Mouse (Mus musculus) hindbrain, embryonic 12.5 days (tissue): Measurements from ENCODE around the gene AC129217.1. TPM values are rescaled to one million over a fixed set of nuclear protein-coding genes. Genes with fewer than 3 reads are reported as not detected.
"Not testable (repeated sequence)": the region's sequence is repeated elsewhere in the genome, so short reads cannot be mapped to it uniquely, and the experiment has no call there.

Experiments
- ATAC-seq: fragments of 200-750 bp; cut with Nextera tagmentation; 2 replicates; pipeline ENCODE4 v1.8.0; 2017; ENCODE audit warnings: moderate TSS enrichment; ENCODE audit not compliant: low FRiP score
- H3K27ac ChIP-seq: fragments of 300-500 bp; sonication (generic); 2 replicates; pipeline ENCODE4 v1.5.1; 2016; ENCODE audit warnings: mild to moderate bottlenecking
- H3K27me3 ChIP-seq: fragments of 300-500 bp; sonication (generic); 2 replicates; pipeline ENCODE4 v1.6.1; 2016; ENCODE audit warnings: mild to moderate bottlenecking
- H3K36me3 ChIP-seq: fragments of 300-500 bp; sonication (generic); 2 replicates; pipeline ENCODE4 v1.6.1; 2016; ENCODE audit warnings: mild to moderate bottlenecking
- H3K4me1 ChIP-seq: fragments of 300-500 bp; sonication (generic); 2 replicates; pipeline ENCODE4 v1.6.1; 2016
- H3K4me2 ChIP-seq: fragments of 300-500 bp; sonication (generic); replicated peaks from 2 replicates; pipeline ENCODE4 v1.6.1; 2016; ENCODE audit warnings: mild to moderate bottlenecking
- H3K4me3 ChIP-seq: fragments of 300-500 bp; sonication (generic); 2 replicates; pipeline ENCODE4 v1.5.1; 2016; ENCODE audit warnings: mild to moderate bottlenecking
- H3K9ac ChIP-seq: fragments of 300-500 bp; sonication (generic); 2 replicates; pipeline ENCODE4 v1.6.1; 2016; ENCODE audit warnings: mild to moderate bottlenecking, moderate library complexity
- H3K9me3 ChIP-seq: fragments of 300-500 bp; sonication (generic); replicated peaks from 2 replicates; pipeline ENCODE4 v1.6.1; 2016; ENCODE audit warnings: mild to moderate bottlenecking
- WGBS: fragments of 180-500 bp; shearing (Covaris S2); methylation state at CpG from one replicate; pipeline ENCODE4 v1.1.7; 2016; 5-methylcytosine and 5-hydroxymethylcytosine counted together
- polyA plus RNA-seq: library from polyadenylated mRNA; unstranded; fragments of >200 nt; fragmentation: Nextera tagmentation; extraction: Ambion mirVana; gene quantifications from 2 replicates; pipeline ENCODE4 v1.2.1, GENCODE M21; 2016

AC129217.1 gene
- polyA plus RNA-seq, 1 experiment from 2014 or later = not detected

DNA sequence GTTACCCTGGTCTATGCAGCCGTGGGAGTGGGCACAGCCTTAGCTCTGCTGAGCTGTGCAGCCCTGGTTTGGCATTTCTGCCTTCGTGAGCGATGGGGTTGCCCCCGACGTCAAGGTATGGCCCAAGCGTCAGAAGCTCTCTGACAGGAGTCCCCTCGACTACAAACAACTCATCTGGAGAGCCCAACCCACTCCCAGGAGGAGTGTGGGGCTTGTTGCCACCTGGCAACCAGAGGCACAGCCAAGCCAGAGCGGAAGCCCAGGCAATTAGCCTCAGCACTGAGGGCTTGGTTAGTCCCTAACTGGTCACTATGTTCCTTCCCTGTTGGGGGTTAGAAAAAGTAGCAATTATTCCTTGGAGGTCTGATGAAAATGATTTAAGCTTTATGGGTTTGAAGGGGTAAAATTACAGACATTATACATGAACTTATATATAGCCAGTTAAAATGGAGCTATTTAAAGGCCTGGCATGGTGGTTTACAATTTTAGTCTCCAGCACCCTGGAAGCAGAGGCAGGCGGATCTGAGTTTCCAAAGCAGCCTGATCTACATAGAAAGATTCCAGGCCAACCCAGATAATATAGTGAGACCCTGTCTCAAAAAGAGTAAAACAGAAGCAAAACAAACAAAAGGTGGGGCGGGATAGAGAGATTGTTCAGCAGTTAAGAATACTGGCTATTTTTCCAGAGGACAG lies 22.8 kb downstream of the AC129217.1 start:
- H3K36me3 ChIP-seq = peaks cover 15% of the 10 kb centered on the region
- H3K4me2 ChIP-seq = no peak overlapping the region
- no peaks in the 10 kb centered on the region for H3K9me3 ChIP-seq
- no peak overlapping the region for H3K27ac ChIP-seq
- no peaks in the 10 kb centered on the region for H3K4me1 ChIP-seq
- no peak for ATAC-seq
- no peak overlapping the region for H3K9ac ChIP-seq
- no peaks in the 10 kb centered on the region for H3K27me3 ChIP-seq
- WGBS = 67% methylated on average over 10 of the region's 10 CpGs
- H3K4me3 ChIP-seq = no peak overlapping the region

DNA sequence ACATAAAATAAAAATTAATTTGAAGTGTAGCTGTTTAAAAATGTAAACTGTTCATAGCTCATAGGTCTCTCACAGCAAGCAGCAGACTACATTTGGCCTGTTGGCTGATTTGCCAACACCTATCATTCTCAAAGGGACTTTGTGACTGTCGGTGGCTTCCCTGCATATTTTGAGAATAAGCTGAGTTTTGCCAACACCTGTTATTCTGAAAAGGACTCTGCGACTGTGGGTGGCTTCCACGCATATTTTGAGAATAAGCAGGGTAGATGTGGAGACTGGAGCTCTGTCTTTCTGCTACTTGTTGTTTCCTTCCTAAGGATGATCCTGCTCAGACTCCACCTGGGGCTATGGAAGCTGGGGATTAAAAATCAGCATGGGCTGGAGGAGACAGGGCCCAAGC lies 23.5 kb downstream of the AC129217.1 start:
- Histone ChIP-seq H3K4me2 (no peak overlapping the region), H3K27me3 (no peaks in the 10 kb centered on the region), H3K36me3 (peaks cover 8% of the 10 kb centered on the region), H3K9me3 (no peaks in the 10 kb centered on the region), H3K27ac (no peak overlapping the region), H3K4me3 (no peak overlapping the region), H3K9ac (no peak overlapping the region), H3K4me1 (no peaks in the 10 kb centered on the region)
- no peak for ATAC-seq
- 83% methylated on average over 3 of the region's 3 CpGs for whole genome bisulfite sequencing

DNA sequence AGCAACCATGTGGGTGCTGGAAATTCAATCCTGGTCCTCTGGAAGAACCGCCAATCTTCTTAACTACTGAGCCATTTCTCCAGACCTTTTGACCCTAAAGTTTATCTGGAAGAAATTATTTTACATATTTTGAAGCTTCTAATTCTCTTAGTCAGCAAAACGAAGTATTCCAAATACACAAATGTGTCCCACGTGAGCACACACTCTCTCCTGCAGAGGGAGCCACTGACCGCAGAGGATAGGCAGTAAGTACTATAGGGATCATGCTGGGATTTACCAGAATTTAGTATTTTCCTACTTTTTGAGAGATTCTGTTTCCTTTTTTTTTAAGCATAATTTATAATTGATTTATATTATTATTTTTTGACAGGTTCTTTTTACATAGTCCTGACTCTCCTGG lies 28.1 kb downstream of the AC129217.1 start:
- H3K36me3 ChIP-seq = no peaks in the 10 kb centered on the region
- no peak overlapping the region for H3K27ac ChIP-seq
- no peak overlapping the region for H3K4me3 ChIP-seq
- no peak overlapping the region for H3K4me2 ChIP-seq
- H3K27me3 ChIP-seq = no peaks in the 10 kb centered on the region
- 38% methylated on average over 4 of the region's 4 CpGs for WGBS
- no peaks in the 10 kb centered on the region for H3K9me3 ChIP-seq
- ATAC-seq = no peak
- H3K4me1 ChIP-seq = no peaks in the 10 kb centered on the region
- no peak overlapping the region for H3K9ac ChIP-seq

DNA sequence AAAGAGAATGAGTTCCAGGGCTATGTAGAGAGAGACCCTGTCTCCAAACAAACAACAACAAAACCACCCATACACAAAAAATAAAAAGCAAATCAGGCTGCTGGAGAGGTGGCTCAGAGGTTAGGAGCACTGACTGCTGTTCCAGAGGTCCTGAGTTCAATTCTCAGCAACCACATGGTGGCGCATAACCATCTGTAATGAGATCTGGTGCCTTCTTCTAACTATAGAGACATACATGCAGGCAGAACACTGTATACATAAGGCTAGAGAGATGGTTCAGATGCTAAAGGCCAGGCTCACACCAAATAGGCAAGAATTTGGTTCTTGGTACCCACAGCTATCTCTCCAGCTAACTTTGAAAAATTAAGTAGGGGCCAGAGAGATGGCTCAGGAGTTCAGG lies 29.4 kb downstream of the AC129217.1 start:
- Histone ChIP-seq H3K27ac (no peak overlapping the region), H3K36me3 (no peaks in the 10 kb centered on the region), H3K4me1 (no peaks in the 10 kb centered on the region), H3K27me3 (no peaks in the 10 kb centered on the region), H3K4me2 (no peak overlapping the region), H3K9ac (no peak overlapping the region), H3K9me3 (no peaks in the 10 kb centered on the region), H3K4me3 (no peak overlapping the region)
- ATAC-seq = no peak
- 30% methylated on average over 1 of the region's 1 CpGs for WGBS

DNA sequence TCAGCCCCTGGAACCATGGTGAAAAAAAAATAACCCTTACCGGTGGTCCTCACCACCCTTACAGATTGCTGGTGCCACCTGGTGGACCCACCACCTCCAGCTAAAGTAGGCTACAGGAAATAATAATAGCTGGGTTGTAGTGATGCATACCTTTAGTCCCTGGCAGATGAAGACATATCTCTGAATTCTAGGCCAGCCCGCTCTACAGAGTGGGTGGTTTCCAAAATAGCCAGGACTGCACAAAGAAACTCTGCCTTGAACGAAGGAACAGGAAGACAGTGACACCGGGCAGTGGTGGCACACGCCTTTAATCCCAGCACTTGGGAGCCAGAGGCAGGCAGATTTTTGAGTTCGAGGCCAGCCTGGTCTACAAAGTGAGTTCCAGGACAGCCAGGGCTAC lies 34.7 kb downstream of the AC129217.1 start:
- Histone ChIP-seq H3K9ac (no peak overlapping the region), H3K27me3 (no peaks in the 10 kb centered on the region), H3K4me3 (no peak overlapping the region), H3K9me3 (no peaks in the 10 kb centered on the region), H3K4me1 (no peaks in the 10 kb centered on the region), H3K27ac (no peak overlapping the region), H3K36me3 (no peaks in the 10 kb centered on the region), H3K4me2 (no peak overlapping the region)
- 80% methylated on average over 6 of the region's 6 CpGs for WGBS
- no peak for ATAC-seq

DNA sequence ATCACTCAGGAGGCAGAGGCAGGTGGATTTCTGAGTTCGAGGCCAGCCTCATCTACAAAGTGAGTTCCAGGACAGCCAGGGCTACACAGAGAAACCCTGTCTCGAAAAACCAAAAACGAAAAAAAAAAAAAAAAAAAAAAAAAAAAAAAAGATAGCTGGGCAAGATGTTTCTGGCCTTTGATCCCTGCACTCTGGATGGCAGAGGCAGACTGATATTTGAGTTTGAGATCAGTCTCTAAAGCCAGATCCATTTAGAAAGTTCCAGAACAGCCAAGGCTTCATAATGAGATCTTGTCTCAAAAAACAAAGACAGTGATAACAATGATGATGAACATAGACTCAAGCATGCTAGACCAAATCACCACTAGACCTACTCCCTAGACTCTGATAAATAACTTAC lies 40.8 kb downstream of the AC129217.1 start:
- ATAC-seq, H3K4me1 ChIP-seq: not testable (repeated sequence)
- 73% methylated on average over 3 of the region's 3 CpGs for WGBS

DNA sequence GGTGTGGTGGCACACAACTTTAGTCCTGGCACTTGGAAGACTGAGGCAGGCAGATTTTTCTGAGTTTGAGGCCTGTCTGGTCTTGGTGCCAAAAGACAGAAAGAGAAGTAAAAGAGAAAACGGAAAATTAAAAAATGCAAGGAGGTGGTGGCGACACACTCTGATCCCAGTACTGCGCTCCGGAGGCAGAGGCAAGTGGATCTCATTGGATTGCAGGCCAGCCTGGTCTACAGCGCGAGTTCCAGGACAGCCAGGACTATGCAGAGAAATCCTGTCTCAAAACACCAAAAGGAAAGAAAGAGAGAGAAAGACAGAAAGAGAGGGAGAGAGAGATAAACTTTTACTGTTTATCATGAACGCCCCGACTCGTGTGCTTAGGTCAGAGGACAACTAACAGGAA lies 41.3 kb downstream of the AC129217.1 start:
- peaks cover 6% of the 10 kb centered on the region for H3K4me1 ChIP-seq
- H3K27ac ChIP-seq = peak overlapping the region; percentile 74
- H3K4me3 ChIP-seq = peak overlapping the region; percentile 72
- H3K9ac ChIP-seq = peak overlapping the region; percentile 84
- H3K36me3 ChIP-seq = peaks cover 28% of the 10 kb centered on the region
- ATAC-seq = peak; percentile 56
- no peaks in the 10 kb centered on the region for H3K9me3 ChIP-seq
- peak overlapping the region; percentile 83 for H3K4me2 ChIP-seq
- no peaks in the 10 kb centered on the region for H3K27me3 ChIP-seq
- WGBS = 66% methylated on average over 9 of the region's 9 CpGs

More for the DNA sequence above, 40.8 kb downstream of the AC129217.1 start:
- H3K27ac ChIP-seq, H3K9ac ChIP-seq, H3K27me3 ChIP-seq, H3K4me3 ChIP-seq, H3K9me3 ChIP-seq: not testable (repeated sequence)
- peaks cover 23% of the 10 kb centered on the region for H3K36me3 ChIP-seq
- peak overlapping the region; percentile 83; the same call in 1 of the 2 replicates for H3K4me2 ChIP-seq

DNA sequence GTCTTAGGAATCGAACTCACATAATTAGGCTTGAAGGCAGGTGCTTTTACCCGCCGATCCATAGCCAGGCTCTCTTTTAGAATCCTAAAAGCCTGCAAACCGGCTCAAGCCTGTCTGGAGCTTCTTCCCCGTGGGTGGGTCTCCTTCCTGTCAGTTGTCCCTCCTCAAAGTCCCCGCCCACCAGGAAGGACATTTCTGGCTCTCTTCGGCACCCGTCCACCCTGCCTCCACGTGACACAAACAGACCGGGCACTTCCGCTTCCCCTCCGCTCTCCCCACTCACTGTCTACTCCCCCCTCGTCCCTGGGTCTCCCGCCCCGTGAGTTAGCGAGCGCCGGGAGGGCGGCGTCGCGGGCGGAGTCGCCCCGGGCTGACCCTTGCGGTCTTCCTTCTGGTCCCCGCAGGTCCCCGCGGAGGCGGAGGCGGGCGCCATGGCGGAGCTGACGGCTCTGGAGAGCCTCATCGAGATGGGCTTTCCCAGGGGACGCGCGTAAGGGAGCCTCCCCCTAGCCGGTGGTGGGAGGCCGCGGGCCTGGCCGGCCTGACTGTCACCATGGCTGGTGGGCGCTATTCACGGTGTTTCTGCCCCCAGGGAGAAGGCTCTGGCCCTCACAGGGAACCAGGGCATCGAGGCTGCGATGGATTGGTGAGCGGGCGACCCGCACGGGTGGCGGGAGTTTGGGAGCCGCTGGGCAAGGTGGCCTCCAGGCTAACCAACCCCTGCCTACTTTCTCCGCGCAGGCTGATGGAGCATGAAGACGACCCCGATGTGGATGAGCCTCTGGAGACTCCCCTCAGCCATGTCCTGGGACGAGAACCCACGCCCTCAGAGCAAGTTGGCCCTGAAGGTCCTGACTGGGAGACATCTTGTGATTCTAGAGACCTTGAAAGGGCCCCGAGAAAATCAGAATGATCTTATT lies 42.0 kb downstream of the AC129217.1 start, which contains the start of gene Ubxn1:
Ubxn1 (plus strand) TSS at position 230 of the 920 bp plus-strand sequence.
- Histone ChIP-seq H3K4me3 (peak within 1 kb of the TSS; percentile 72), H3K27me3 (no peaks in the 10 kb centered on the region)
- peak; percentile 97 for ATAC-seq

DNA sequence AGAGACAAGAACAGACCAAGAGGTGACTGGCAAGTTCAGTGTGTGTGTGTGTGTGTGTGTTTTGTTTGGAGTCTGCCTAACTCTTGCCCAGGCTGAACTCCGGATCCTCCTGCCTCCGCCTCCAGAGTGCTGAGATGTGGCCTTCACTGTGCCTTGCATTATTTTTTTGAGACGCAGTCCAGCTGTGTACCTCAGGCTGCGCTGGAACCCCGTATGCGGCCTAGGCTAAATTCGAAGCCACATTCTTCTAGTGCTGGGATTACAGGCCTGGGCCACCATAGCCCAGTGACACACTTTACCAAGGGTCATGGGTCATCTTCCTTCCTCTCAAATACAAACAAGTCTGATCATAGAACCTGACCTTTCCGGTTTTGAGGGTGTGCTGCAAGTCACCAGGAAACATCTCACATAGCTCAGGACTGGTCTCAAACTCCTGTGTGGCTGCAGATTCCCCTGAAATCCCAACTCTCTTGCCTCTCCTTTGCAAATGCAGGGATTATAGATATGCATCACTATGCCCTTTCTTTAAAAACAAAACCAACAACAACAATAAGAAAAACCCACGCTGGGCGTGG lies 42.8 kb downstream of the AC129217.1 start:
- 77% methylated on average over 10 of the region's 10 CpGs for WGBS
- H3K4me1 ChIP-seq = peaks cover 6% of the 10 kb centered on the region
- H3K9me3 ChIP-seq = no peaks in the 10 kb centered on the region
- no peak for ATAC-seq
- peaks cover 39% of the 10 kb centered on the region for H3K36me3 ChIP-seq
- H3K9ac ChIP-seq = peak overlapping the region; percentile 84
- H3K4me3 ChIP-seq = peak overlapping the region; percentile 72
- H3K4me2 ChIP-seq = peak overlapping the region; percentile 83
- H3K27me3 ChIP-seq = no peaks in the 10 kb centered on the region
- no peak overlapping the region for H3K27ac ChIP-seq

More for the DNA sequence above, 42.0 kb downstream of the AC129217.1 start, which contains the start of gene Ubxn1:
- H3K9me3 ChIP-seq = no peaks in the 10 kb centered on the region
- H3K4me2 ChIP-seq = peak within 1 kb of the TSS; percentile 83
- peaks cover 34% of the 10 kb centered on the region for H3K36me3 ChIP-seq
- H3K9ac ChIP-seq = peak within 1 kb of the TSS; percentile 84
- H3K4me1 ChIP-seq = peaks cover 6% of the 10 kb centered on the region
- H3K27ac ChIP-seq = peak within 1 kb of the TSS; percentile 74
- WGBS = 1% methylated on average over 56 of the region's 59 CpGs

DNA sequence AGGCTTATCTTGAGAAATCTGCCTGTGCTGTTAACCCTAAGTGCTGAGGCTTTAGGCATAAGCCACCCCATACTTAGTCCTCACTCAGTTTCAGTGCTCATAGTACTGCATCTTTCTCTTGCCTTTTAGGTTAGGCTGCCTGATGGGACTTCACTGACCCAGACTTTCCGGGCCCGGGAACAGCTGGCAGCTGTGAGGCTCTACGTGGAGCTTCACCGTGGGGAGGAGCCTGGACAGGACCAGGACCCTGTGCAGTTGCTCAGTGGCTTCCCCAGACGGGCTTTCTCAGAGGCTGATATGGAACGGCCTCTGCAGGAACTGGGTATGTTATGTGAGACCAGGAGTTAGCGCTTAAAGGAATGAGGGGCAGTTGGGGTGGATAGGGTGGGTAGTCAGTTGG lies 45.5 kb downstream of the AC129217.1 start:
- ATAC-seq = no peak
- no peak overlapping the region for H3K4me2 ChIP-seq
- WGBS = 94% methylated on average over 7 of the region's 7 CpGs
- no peaks in the 10 kb centered on the region for H3K27me3 ChIP-seq
- no peak overlapping the region for H3K27ac ChIP-seq
- H3K9me3 ChIP-seq = no peaks in the 10 kb centered on the region
- peaks cover 39% of the 10 kb centered on the region for H3K36me3 ChIP-seq
- peaks cover 14% of the 10 kb centered on the region for H3K4me1 ChIP-seq
- H3K4me3 ChIP-seq = no peak overlapping the region
- no peak overlapping the region for H3K9ac ChIP-seq

DNA sequence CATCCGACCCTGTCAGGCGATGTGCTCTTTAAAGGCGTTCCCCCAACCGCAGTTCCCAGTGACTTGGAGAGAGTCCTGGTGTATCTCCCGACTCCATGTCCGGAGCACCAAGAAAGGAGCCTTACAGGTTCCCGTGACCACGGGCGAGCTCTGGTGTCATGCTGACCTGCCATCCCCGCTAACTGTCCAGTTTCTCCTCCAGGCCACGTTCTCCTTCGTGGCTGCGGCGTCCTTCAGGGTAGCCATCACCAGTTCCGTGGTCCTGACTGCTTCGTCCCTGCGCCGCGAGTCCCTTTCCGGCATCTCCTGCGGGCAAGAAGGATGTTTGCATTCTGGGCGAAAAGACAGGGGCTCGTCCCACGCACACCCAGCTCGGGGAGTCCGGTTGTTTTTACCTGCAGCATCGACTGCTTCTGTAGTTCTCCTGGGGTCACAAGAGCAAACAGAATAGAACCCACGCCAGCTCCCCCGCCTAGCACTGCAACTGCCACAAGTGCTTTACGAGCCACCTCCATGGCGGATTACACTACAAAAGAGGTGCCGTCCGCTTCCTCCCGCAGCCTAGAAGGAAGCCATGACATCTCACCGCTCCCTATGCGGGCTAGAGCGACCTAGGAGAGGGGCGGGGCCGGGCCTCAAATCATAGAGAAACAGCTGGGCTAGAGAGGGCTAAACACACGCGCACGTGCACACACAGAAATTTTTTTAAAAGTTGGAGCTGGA lies 50.9 kb downstream of the AC129217.1 start, which contains the start of gene Uqcc3:
Uqcc3 (minus strand) TSS at position 613 of the 723 bp plus-strand sequence.
- H3K4me1 ChIP-seq = peaks cover 9% of the 10 kb centered on the region
- peak; percentile 97 for ATAC-seq
- peak within 1 kb of the TSS; percentile 82 for H3K9ac ChIP-seq
- peak within 1 kb of the TSS; percentile 70 for H3K4me3 ChIP-seq
- no peaks in the 10 kb centered on the region for H3K27me3 ChIP-seq
- peaks cover 14% of the 10 kb centered on the region for H3K36me3 ChIP-seq
- peak within 1 kb of the TSS; percentile 69 for H3K4me2 ChIP-seq
- peak within 1 kb of the TSS; percentile 83 for H3K27ac ChIP-seq
- no peaks in the 10 kb centered on the region for H3K9me3 ChIP-seq
- WGBS = under 1% methylated on average over 42 of the region's 42 CpGs
